21 mouse cellular contexts compared by ENCODE assay signal in genomic region chr15:35240416-35241212, GRCm38 (mm10).
"Had no signal": no experiment of that assay in that cellular context is flagged by ENCODE, and none has a peak within 500 bp of the region (broad histone marks: within the 10 kb centered on the region; RNA-seq: fewer than 3 reads in every experiment).

No protein-coding gene starts in this region.

- H3K4me1 ChIP-seq: intestine, embryonic 15.5 days; kidney, embryonic 15.5 days; limb, embryonic 12.5 days; limb, embryonic 15.5 days; lung, embryonic 15.5 days; midbrain, embryonic 10.5 days; midbrain, embryonic 13.5 days; neural tube, embryonic 13.5 days; stomach, embryonic 15.5 days had no signal

- H3K9me3 ChIP-seq: intestine, embryonic 15.5 days; kidney, embryonic 15.5 days; limb, embryonic 12.5 days; limb, embryonic 15.5 days; lung, embryonic 15.5 days; megakaryocyte, embryonic 14.5 days; midbrain, embryonic 10.5 days; midbrain, embryonic 13.5 days; neural tube, embryonic 13.5 days; stomach, embryonic 15.5 days had no signal

- H3K27me3 ChIP-seq: intestine, embryonic 15.5 days; kidney, embryonic 15.5 days; limb, embryonic 12.5 days; limb, embryonic 15.5 days; lung, embryonic 15.5 days; midbrain, embryonic 13.5 days; neural tube, embryonic 13.5 days; stomach, embryonic 15.5 days had no signal

- H3K4me2 ChIP-seq: intestine, embryonic 15.5 days; kidney, embryonic 15.5 days; limb, embryonic 12.5 days; limb, embryonic 15.5 days; lung, embryonic 15.5 days; midbrain, embryonic 13.5 days; neural tube, embryonic 13.5 days; stomach, embryonic 15.5 days had no signal

- H3K4me3 ChIP-seq: intestine, embryonic 15.5 days; kidney, embryonic 15.5 days; left cerebral cortex, adult 2 months; limb, embryonic 12.5 days; limb, embryonic 15.5 days; lung, embryonic 15.5 days; megakaryocyte, embryonic 14.5 days; midbrain, embryonic 10.5 days; midbrain, embryonic 13.5 days; neural tube, embryonic 13.5 days; stomach, embryonic 15.5 days had no signal

- H3K36me3 ChIP-seq: intestine, embryonic 15.5 days; kidney, embryonic 15.5 days; limb, embryonic 12.5 days; limb, embryonic 15.5 days; lung, embryonic 15.5 days; midbrain, embryonic 10.5 days; midbrain, embryonic 13.5 days; neural tube, embryonic 13.5 days; stomach, embryonic 15.5 days had no signal

- H3K27ac ChIP-seq: intestine, embryonic 15.5 days; kidney, embryonic 15.5 days; left cerebral cortex, adult 2 months; limb, embryonic 12.5 days; limb, embryonic 15.5 days; lung, embryonic 15.5 days; midbrain, embryonic 10.5 days; midbrain, embryonic 13.5 days; neural tube, embryonic 13.5 days; stomach, embryonic 15.5 days had no signal

- ATAC-seq: intestine, embryonic 15.5 days; midbrain, embryonic 13.5 days had no signal

- DNase-seq: kidney, adult 11 months; kidney, adult 8-10 months; kidney, postnatal 10 days; kidney, postnatal 36 days; layer of hippocampus, postnatal 36 days; lung, postnatal 36 days; retina, postnatal 1 day; right cerebral cortex, postnatal 25 days; spleen, adult 18-20 months; thymus, postnatal 25 days had no signal

- H3K9ac ChIP-seq: intestine, embryonic 15.5 days; kidney, embryonic 15.5 days; limb, embryonic 12.5 days; limb, embryonic 15.5 days; lung, embryonic 15.5 days; midbrain, embryonic 13.5 days; neural tube, embryonic 13.5 days; stomach, embryonic 15.5 days had no signal
